Mouse (Mus musculus) layer of hippocampus, adult 18-20 months (tissue): ENCODE results near the gene Vmn1r120. TPM values are rescaled to one million over a fixed set of nuclear protein-coding genes. Genes with fewer than 3 reads are reported as not detected.
"Not testable (repeated sequence)": the region's sequence is repeated elsewhere in the genome, so short reads cannot be mapped to it uniquely, and the experiment has no call there.

Experiments used
- DNase-seq, 2 experiments: peaks; one replicate each; pipeline ENCODE4 v3.0.0; 2022; ENCODE audit warnings: low spot score in 2 of 2
- long read RNA-seq: library from polyadenylated mRNA; stranded (forward); transcript quantifications from one replicate; pipeline ENCODE4 v2.0.0, GENCODE M21; 2021
- total RNA-seq, 2 experiments: library from RNA; stranded (reverse); gene quantifications; 2 replicates each; pipeline ENCODE4 v1.2.3; 2021

Vmn1r120 gene
- total RNA-seq: not detected
- long read RNA-seq: 0 reads

- DNase-seq: not testable (repeated sequence)
Observed at GRCm38 (mm10) chr7:21053684-21054083, at the start of gene Vmn1r120. Gene Vmn1r120, minus strand, starts transcription at chr7:21053784.

GRCm38 (mm10) chr7:21098413-21098812 lies 44.8 kb upstream of the Vmn1r120 start, which contains the start of gene Vmn1r121:
Gene Vmn1r121, minus strand, starts transcription at chr7:21098513.
- DNase-seq: not testable (repeated sequence)

- not testable (repeated sequence) for DNase-seq
Observed at GRCm38 (mm10) chr7:21012355-21012754, 41.2 kb downstream of the Vmn1r120 start, which contains the start of gene Vmn1r119. Gene Vmn1r119, minus strand, starts transcription at chr7:21012455.

Other genes starting within 250 kb of the Vmn1r120 start
- not detected for gene Vmn1r114, start 241.6 kb downstream of the Vmn1r120 start, total RNA-seq
- not detected for gene Vmn1r115, start 208.8 kb downstream of the Vmn1r120 start, total RNA-seq
- not detected for gene Vmn1r116, start 181.5 kb downstream of the Vmn1r120 start, total RNA-seq
- gene Vmn1r117, start 169.7 kb downstream of the Vmn1r120 start, total RNA-seq: not detected
- gene Vmn1r118, start 141.4 kb downstream of the Vmn1r120 start, total RNA-seq: not detected
- gene Vmn1r119, start 41.3 kb downstream of the Vmn1r120 start, total RNA-seq: not detected
- not detected for gene Vmn1r121, start 44.7 kb upstream of the Vmn1r120 start, total RNA-seq
- not detected for gene Vmn1r122, start 80.3 kb upstream of the Vmn1r120 start, total RNA-seq
- gene Vmn1r123, start 108.4 kb upstream of the Vmn1r120 start, total RNA-seq: not detected
- gene Gm5157, start 136.6 kb upstream of the Vmn1r120 start, total RNA-seq: not detected
- not detected for gene Vmn1r124, start 206.8 kb upstream of the Vmn1r120 start, total RNA-seq
- not detected for gene Vmn1r125, start 218.4 kb upstream of the Vmn1r120 start, total RNA-seq
- gene Vmn1r126, start 247.7 kb upstream of the Vmn1r120 start, total RNA-seq: not detected